Mouse (Mus musculus) liver, embryonic 11.5 days (tissue): Measurements from ENCODE around the gene Ak7. TPM values are rescaled to one million over a fixed set of nuclear protein-coding genes. Genes with fewer than 3 reads are reported as not detected.

Experiments
- ATAC-seq: fragments of 200-750 bp; cut with Nextera tagmentation; replicated peaks from 2 replicates; pipeline ENCODE4 v1.8.0; 2017; ENCODE audit warnings: moderate number of reproducible peaks, mild to moderate bottlenecking, moderate TSS enrichment, moderate library complexity; ENCODE audit not compliant: low FRiP score
- DNase-seq: peaks from one replicate; pipeline ENCODE4 v3.0.0-alpha.2; 2017; ENCODE audit warnings: low spot score
- H3K27ac ChIP-seq: fragments of 300-500 bp; sonication (generic); 2 replicates; pipeline ENCODE4 v1.5.1; 2014; ENCODE audit warnings: mild to moderate bottlenecking, low read depth, low read length, control low read depth
- H3K27me3 ChIP-seq: fragments of 300-500 bp; sonication (generic); replicated peaks from 2 replicates; pipeline ENCODE4 v1.6.1; 2014; ENCODE audit warnings: low read length, mixed read lengths; ENCODE audit not compliant: control insufficient read depth, insufficient read depth
- H3K36me3 ChIP-seq: fragments of 300-500 bp; sonication (generic); 2 replicates; pipeline ENCODE4 v1.6.1; 2014; ENCODE audit warnings: mild to moderate bottlenecking, low read length, moderate library complexity, mixed read lengths; ENCODE audit not compliant: control insufficient read depth, insufficient read depth
- H3K4me1 ChIP-seq: fragments of 300-500 bp; sonication (generic); replicated peaks from 2 replicates; pipeline ENCODE4 v1.6.1; 2014; ENCODE audit warnings: low read length, mixed read lengths; ENCODE audit not compliant: control insufficient read depth, insufficient read depth
- H3K4me2 ChIP-seq: fragments of 300-500 bp; sonication (generic); 2 replicates; pipeline ENCODE4 v1.6.1; 2014; ENCODE audit warnings: mild to moderate bottlenecking, control low read depth, moderate library complexity
- H3K4me3 ChIP-seq: fragments of 300-500 bp; sonication (generic); 2 replicates; pipeline ENCODE4 v1.5.1; 2014; ENCODE audit warnings: low read depth, low read length, control low read depth
- H3K9ac ChIP-seq: fragments of 300-500 bp; sonication (generic); 2 replicates; pipeline ENCODE4 v1.6.1; 2014; ENCODE audit warnings: low read depth, low read length, control low read depth
- H3K9me3 ChIP-seq: fragments of 300-500 bp; sonication (generic); 2 replicates; pipeline ENCODE4 v1.6.1; 2016; ENCODE audit warnings: low read length, inconsistent platforms, mixed read lengths; ENCODE audit not compliant: control insufficient read depth
- WGBS: fragments of 180-500 bp; shearing (Covaris S2); extraction: QIAGEN DNeasy Blood & Tissue Kit; methylation state at CpG from one replicate; pipeline ENCODE4 v1.1.7; 2014; 5-methylcytosine and 5-hydroxymethylcytosine counted together
- polyA plus RNA-seq: library from polyadenylated mRNA; unstranded; fragments of >200 nt; fragmentation: Nextera tagmentation; extraction: Ambion mirVana; gene quantifications from 2 replicates; pipeline ENCODE4 v1.2.1, GENCODE M21; 2014

Gene Ak7
- polyA plus RNA-seq, 1 experiment from 2014 or later = 0.10 TPM

- WGBS = 77% methylated on average over 7 of the region's 7 CpGs
- Histone ChIP-seq H3K36me3 (no peaks in the 10 kb centered on the region), H3K9ac (no peak overlapping the region), H3K4me1 (peaks cover 10% of the 10 kb centered on the region), H3K4me3 (no peak overlapping the region), H3K27me3 (no peaks in the 10 kb centered on the region), H3K9me3 (peaks cover 5% of the 10 kb centered on the region; the same call in 1 of the 2 replicates), H3K27ac (no peak overlapping the region), H3K4me2 (no peak overlapping the region)
- ATAC-seq = no peak
- no peak for DNase-seq
Measured at GRCm38 (mm10) chr12:105735226-105735888, 29.6 kb downstream of the Ak7 start.

GRCm38 (mm10) chr12:105735889-105736251 is 30.1 kb downstream of the Ak7 start:
- Histone ChIP-seq H3K27me3 (no peaks in the 10 kb centered on the region), H3K9me3 (peaks cover 5% of the 10 kb centered on the region; the same call in 1 of the 2 replicates), H3K36me3 (no peaks in the 10 kb centered on the region), H3K4me3 (no peak overlapping the region), H3K4me2 (no peak overlapping the region), H3K4me1 (peaks cover 8% of the 10 kb centered on the region), H3K27ac (no peak overlapping the region), H3K9ac (no peak overlapping the region)
- DNase-seq (no peak), ATAC-seq (no peak)
- 90% methylated on average over 6 of the region's 6 CpGs for WGBS

DNA sequence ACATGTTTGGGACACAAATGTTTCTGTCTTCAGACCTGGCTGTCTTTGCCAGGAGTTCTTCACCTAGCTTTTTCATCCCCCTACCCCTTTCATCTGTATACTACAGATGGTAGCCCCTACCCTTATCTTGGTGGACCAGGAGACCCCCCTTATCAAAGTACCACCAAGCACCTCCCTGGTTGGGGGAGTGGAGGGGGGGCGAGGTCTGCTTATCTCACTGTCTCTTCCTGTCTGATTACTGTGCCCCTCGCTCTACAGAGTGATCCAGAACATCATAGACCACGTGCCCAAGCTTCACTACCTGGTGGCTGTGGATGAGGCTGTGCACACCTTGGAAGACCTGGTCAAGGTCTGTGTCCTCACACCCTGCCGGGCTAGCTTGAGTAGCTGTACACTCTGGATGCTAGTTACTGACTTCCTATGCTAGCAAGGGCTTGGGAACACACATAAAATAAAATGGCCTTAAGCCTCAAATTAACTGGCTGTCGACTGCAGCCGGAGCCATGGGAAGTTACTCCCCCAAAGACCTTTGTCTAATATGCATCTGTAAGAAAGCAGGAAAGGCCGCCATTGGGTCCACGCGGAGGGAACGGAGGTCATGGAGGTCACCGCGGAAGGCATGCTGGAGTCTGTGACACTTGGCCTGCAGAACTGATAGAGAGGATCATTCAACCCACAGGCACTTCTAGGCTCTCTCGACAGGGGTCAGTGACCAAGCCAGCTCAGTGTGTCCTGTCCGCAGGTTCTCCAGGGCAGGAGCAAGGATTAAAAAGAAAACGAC is 32.7 kb downstream of the Ak7 start:
- no peak overlapping the region for H3K4me3 ChIP-seq
- H3K27ac ChIP-seq = peak overlapping the region; percentile 25; the same call in 1 of the 2 replicates
- H3K4me2 ChIP-seq = no peak overlapping the region
- DNase-seq (no peak), ATAC-seq (peak; percentile 84)
- no peaks in the 10 kb centered on the region for H3K36me3 ChIP-seq
- H3K9me3 ChIP-seq = peaks cover 5% of the 10 kb centered on the region; the same call in 1 of the 2 replicates
- WGBS = 67% methylated on average over 15 of the region's 15 CpGs
- H3K27me3 ChIP-seq = no peaks in the 10 kb centered on the region
- no peak overlapping the region for H3K9ac ChIP-seq
- peaks cover 5% of the 10 kb centered on the region for H3K4me1 ChIP-seq

DNA sequence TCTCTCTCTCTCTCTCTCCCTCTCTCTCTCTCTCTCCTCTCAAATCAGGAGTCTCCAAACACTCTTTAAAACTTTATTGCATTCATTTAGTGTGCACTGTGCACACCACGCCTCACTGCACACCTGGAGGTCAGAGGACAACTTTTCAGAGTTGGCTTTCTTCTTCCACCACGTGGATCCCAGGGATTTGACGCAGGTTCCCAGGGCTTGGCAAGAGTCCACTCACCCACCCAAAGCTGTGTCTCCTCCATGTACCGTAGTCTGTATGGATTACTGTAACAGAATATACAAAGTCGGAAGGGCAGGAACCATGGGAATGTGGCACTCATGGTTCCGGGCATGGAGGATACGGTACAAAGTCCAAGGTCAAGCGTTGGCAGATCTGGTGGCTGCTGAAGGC is 33.9 kb downstream of the Ak7 start:
- Histone ChIP-seq H3K27ac (no peak overlapping the region), H3K4me1 (peaks cover 5% of the 10 kb centered on the region), H3K27me3 (no peaks in the 10 kb centered on the region), H3K4me2 (no peak overlapping the region), H3K4me3 (no peak overlapping the region), H3K9me3 (peaks cover 10% of the 10 kb centered on the region; the same call in 1 of the 2 replicates), H3K9ac (no peak overlapping the region), H3K36me3 (no peaks in the 10 kb centered on the region)
- 91% methylated on average over 8 of the region's 8 CpGs for WGBS
- ATAC-seq (no peak), DNase-seq (no peak)

DNA sequence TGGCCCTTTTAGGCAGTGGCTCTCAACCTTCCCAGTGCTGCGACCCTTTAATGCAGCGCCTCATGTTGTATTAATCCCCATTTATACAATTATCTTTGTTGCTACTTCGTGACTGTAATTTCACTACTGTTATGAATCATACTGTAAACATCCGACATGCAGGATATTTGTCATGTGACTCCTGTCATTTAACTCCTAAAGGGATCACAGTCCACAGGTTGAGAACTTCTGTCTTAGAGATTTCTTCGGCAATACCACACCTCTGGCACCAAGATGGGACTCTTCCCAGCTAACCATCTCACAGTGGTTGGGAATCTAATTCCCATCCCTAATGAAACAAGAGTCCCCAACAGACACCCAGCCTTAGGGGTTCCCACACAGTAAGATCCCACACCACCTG is 42.3 kb downstream of the Ak7 start:
- H3K27me3 ChIP-seq = no peaks in the 10 kb centered on the region
- WGBS = 81% methylated on average over 5 of the region's 5 CpGs
- no peak for DNase-seq
- H3K4me1 ChIP-seq = no peaks in the 10 kb centered on the region
- 0 out of 2 replicates have a peak, but pooled peaks cover 4% of the 10 kb centered on the region for H3K9me3 ChIP-seq
- no peak overlapping the region for H3K9ac ChIP-seq
- no peak overlapping the region for H3K4me2 ChIP-seq
- no peak overlapping the region for H3K4me3 ChIP-seq
- no peak for ATAC-seq
- no peaks in the 10 kb centered on the region for H3K36me3 ChIP-seq
- no peak overlapping the region for H3K27ac ChIP-seq

DNA sequence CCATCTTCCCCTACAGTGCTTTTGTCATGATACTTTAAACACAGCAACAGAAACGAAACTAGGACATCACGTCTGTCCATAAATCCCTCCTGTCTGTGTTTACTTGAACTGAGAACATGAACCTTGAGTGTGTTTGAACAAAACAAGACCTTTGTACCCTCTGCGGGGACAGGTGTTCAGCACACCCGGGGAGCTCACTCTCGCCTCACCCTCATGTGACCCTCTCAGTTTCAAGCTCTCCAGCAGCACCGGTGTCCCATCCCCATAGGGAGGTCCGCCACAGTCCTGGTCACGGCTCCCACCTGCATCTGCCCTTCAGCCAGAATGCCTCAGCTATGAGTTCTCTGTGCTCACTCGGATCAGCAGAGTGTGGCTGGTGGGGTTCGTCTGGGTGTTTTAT is 48.0 kb downstream of the Ak7 start:
- H3K4me1 ChIP-seq = peaks cover 14% of the 10 kb centered on the region
- no peak for ATAC-seq
- no peak overlapping the region for H3K4me2 ChIP-seq
- H3K9me3 ChIP-seq = no peaks in the 10 kb centered on the region; the same call in 1 of the 2 replicates
- H3K36me3 ChIP-seq = no peaks in the 10 kb centered on the region
- no peak for DNase-seq
- no peak overlapping the region for H3K4me3 ChIP-seq
- no peak overlapping the region for H3K9ac ChIP-seq
- 83% methylated on average over 10 of the region's 10 CpGs for WGBS
- H3K27ac ChIP-seq = no peak overlapping the region
- no peaks in the 10 kb centered on the region for H3K27me3 ChIP-seq

DNA sequence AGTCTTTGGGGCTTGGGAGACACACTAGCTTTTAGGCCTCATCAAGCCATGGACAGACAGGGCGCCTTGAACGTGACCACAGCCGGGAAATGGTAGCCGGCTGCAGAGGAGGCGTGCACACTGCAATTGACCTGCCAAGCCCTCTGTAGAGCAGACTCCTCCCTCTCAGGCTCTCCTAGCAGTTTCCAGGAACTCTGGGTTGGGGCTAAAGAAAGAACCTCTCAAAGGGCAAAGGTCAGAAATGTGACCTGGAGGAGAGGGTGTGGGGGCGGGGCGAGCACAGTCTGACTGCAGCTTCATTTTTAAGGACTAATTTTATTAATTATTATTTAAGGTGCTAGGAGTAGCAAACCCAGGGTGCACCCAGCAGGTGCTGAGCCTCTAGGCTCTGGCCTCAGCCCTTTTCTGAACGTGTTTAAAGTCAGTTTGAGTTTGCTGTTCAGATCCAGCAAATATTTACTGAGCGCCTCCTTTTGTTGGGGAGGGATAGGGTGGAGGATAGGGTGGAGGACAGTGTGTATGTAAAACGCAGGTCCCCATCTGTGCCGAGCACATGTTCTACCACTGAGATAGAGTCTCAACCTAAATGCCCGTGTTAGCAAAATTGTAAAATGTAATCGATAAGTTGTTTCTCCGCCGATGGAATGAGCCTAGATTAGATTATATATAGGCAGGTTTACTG is 52.2 kb downstream of the Ak7 start:
- H3K36me3 ChIP-seq = no peaks in the 10 kb centered on the region
- H3K27me3 ChIP-seq = 0 out of 2 replicates have a peak, but pooled peaks cover 2% of the 10 kb centered on the region
- 32% methylated on average over 15 of the region's 15 CpGs for WGBS
- no peaks in the 10 kb centered on the region; the same call in 1 of the 2 replicates for H3K9me3 ChIP-seq
- H3K9ac ChIP-seq = no peak overlapping the region
- H3K4me2 ChIP-seq = peak overlapping the region; percentile 51
- DNase-seq = peak; percentile 63
- peak; percentile 66 for ATAC-seq
- peaks cover 35% of the 10 kb centered on the region for H3K4me1 ChIP-seq
- H3K4me3 ChIP-seq = no peak overlapping the region
- H3K27ac ChIP-seq = peak overlapping the region; percentile 80

DNA sequence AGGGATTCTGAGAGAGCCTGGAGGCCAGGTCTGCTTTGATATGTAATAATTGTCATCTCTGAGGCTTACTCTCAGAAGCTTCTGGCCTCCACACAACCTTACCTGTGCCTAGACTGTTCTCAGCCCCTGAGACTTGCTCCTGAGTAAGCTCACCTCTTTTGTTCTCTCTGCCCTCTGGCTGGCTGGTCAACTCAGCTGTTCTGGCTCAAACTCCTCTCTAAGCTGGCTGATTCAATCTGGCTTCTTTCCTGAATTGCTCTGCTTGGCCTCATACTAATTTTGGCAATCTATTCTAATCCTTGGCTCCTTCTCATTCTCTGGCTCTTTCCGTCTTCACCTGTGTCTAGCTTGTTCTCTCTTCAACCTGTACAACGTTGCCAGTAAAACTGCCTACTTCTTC is 53.1 kb downstream of the Ak7 start:
- H3K36me3 ChIP-seq = no peaks in the 10 kb centered on the region
- H3K4me2 ChIP-seq = no peak overlapping the region
- 0 out of 2 replicates have a peak, but pooled peaks cover 2% of the 10 kb centered on the region for H3K27me3 ChIP-seq
- H3K27ac ChIP-seq = peak overlapping the region; percentile 80; the same call in 1 of the 2 replicates
- H3K4me1 ChIP-seq = peaks cover 35% of the 10 kb centered on the region
- DNase-seq (no peak), ATAC-seq (no peak)
- no peak overlapping the region for H3K4me3 ChIP-seq
- H3K9me3 ChIP-seq = no peaks in the 10 kb centered on the region; the same call in 1 of the 2 replicates
- H3K9ac ChIP-seq = no peak overlapping the region
- 76% methylated on average over 2 of the region's 2 CpGs for WGBS
